Mouse (Mus musculus): ENCODE data around the gene Unc45b.
A peak's percentile ranks its signal among the peaks of the same experiment; 100 is the strongest.
"Not testable (repeated sequence)": the region's sequence is repeated elsewhere in the genome, so short reads cannot be mapped to it uniquely, and the experiment has no call there.

Unc45b gene

GRCm38 (mm10) chr11:82947457-82947856, 37.1 kb downstream of the Unc45b start:
- peak; percentile 12 for DNase-seq (ENCODE audit: low read depth, low spot score)

- DNase-seq (ENCODE audit: low read depth, low spot score) = no peak
Measured at GRCm38 (mm10) chr11:82949036-82949435, 38.7 kb downstream of the Unc45b start.

GRCm38 (mm10) chr11:82950736-82951481, 40.6 kb downstream of the Unc45b start, which contains the start of gene Slfn5:
Gene Slfn5 (plus strand): TSS chr11:82951349.
- no peak for DNase-seq (ENCODE audit: low read depth, low spot score)

- DNase-seq (ENCODE audit: low read depth, low spot score) = no peak
Measured at GRCm38 (mm10) chr11:82951865-82952611, 41.7 kb downstream of the Unc45b start.

GRCm38 (mm10) chr11:82952612-82953542, 42.5 kb downstream of the Unc45b start:
- DNase-seq (ENCODE audit: low read depth, low spot score) = no peak

GRCm38 (mm10) chr11:82954631-82955030, 44.3 kb downstream of the Unc45b start:
- DNase-seq (ENCODE audit: low read depth, low spot score) = no peak

GRCm38 (mm10) chr11:82956925-82957324, 46.6 kb downstream of the Unc45b start:
- no peak for DNase-seq (ENCODE audit: low read depth, low spot score)

GRCm38 (mm10) chr11:82959613-82960012, 49.3 kb downstream of the Unc45b start:
- peak; percentile 69 for DNase-seq (ENCODE audit: low read depth, low spot score)

GRCm38 (mm10) chr11:82961743-82962142, 51.4 kb downstream of the Unc45b start:
- no peak for DNase-seq (ENCODE audit: low read depth, low spot score)

GRCm38 (mm10) chr11:82962215-82962614, 51.9 kb downstream of the Unc45b start:
- no peak for DNase-seq (ENCODE audit: low read depth, low spot score)

GRCm38 (mm10) chr11:82970712-82971589, 60.6 kb downstream of the Unc45b start:
- no peak for DNase-seq (ENCODE audit: low read depth, low spot score)

- DNase-seq (ENCODE audit: low read depth, low spot score) = no peak
Measured at GRCm38 (mm10) chr11:82971590-82971974, 61.2 kb downstream of the Unc45b start.

- DNase-seq (ENCODE audit: low read depth, low spot score) = peak; percentile 21
Measured at GRCm38 (mm10) chr11:82973916-82974315, 63.6 kb downstream of the Unc45b start.

- DNase-seq (ENCODE audit: low read depth, low spot score) = not testable (repeated sequence)
Measured at GRCm38 (mm10) chr11:82982409-82982808, 72.1 kb downstream of the Unc45b start.

- DNase-seq (ENCODE audit: low read depth, low spot score) = no peak
Measured at GRCm38 (mm10) chr11:82983193-82983592, 72.8 kb downstream of the Unc45b start.

- peak; percentile 64 for DNase-seq (ENCODE audit: low read depth, low spot score)
Measured at GRCm38 (mm10) chr11:82987621-82988020, 77.3 kb downstream of the Unc45b start.

GRCm38 (mm10) chr11:82989357-82989756, 79.0 kb downstream of the Unc45b start:
- DNase-seq (ENCODE audit: low read depth, low spot score) = no peak

GRCm38 (mm10) chr11:82990612-82991385, 80.4 kb downstream of the Unc45b start:
- peak; percentile 81 for DNase-seq (ENCODE audit: low read depth, low spot score)

GRCm38 (mm10) chr11:82991469-82992166, 81.3 kb downstream of the Unc45b start, which contains the start of gene Slfn9:
Gene Slfn9 (minus strand): TSS chr11:82991830.
- DNase-seq (ENCODE audit: low read depth, low spot score) = peak; percentile 74
